Mouse (Mus musculus): ENCODE measurements at regions not wholly inside any gene's neighbourhood (a gene's known extent, or its start where the extent isn't known, plus 50 kb on each side); places are given as distances from the start of the nearest gene placed in this dataset.
A peak's percentile ranks its signal among the peaks of the same experiment; 100 is the strongest.
"Not testable (repeated sequence)": the region's sequence is repeated elsewhere in the genome, so short reads cannot be mapped to it uniquely, and the experiment has no call there.

DNA sequence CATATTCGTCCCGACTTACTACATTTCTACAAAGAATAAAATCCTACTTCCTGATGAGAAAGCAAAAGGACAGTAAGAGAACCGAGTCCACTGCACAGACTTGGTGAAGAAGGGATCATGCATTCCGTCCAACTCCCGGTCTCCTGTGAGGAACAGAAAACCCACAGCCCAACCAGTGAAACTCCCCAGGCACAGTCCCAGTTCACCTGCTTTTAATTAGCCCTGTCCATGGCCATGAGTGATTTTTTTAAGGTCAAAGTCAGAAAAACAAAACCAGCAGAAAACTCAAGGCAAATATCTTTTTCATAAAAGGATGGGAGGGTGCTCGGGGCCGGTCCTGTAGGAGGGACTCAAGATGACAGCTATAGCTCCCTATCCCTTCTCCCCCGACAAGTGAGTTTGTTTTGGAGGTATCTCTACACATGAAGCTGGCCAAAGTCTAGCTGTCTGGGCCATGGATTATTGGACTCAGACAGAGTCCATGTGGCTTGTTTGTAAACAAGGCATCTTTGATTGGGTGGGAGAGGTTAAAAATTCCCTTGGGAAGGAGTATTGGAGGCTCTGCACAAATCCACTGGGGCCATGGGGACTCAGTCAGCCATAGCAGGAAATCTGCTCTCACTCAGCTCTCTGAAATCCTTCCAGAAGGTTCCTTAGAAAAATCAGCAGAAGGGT lies 168.8 kb upstream of the Arid1b start:
- no peak for DNase-seq

DNA sequence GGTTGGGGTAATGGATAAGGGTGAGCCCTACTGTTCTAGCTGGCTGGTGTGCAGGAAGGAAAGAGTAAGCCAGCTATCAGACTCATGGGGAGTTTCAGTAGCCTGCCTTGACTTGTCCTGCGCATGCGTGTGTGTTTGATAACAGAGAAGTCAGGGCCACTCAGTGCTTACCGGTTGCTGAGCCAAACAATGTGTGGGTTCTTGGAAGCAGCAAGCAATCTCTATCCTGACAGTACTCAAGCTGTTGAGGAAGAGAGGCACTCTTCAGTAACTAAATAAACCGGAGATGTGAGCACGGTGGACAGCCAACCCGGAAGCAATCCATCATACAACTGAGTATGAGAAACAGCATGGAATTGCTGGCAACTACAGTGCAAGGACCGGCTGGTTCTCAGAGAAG lies 160.1 kb upstream of the Arid1b start:
- no peak for DNase-seq

DNA sequence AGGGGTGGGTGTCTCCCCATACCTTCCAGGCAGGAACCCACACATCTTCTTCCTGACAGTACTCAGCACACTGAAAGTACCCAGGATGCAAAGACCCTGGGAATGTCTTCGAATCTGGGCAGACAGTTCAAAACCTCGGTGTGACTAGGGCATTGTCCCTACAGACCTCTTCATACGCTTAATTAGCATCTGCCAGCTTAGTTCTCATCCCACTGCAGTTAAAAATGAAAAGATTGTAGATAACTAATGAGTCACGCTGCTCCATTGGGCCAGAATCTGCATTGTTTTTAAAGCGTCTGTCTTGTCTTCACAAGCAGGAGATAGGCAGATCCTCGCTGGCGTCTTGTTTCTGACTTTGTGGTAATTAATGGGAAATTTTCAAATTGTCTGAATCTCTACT lies 159.6 kb upstream of the Arid1b start:
- no peak for DNase-seq

DNA sequence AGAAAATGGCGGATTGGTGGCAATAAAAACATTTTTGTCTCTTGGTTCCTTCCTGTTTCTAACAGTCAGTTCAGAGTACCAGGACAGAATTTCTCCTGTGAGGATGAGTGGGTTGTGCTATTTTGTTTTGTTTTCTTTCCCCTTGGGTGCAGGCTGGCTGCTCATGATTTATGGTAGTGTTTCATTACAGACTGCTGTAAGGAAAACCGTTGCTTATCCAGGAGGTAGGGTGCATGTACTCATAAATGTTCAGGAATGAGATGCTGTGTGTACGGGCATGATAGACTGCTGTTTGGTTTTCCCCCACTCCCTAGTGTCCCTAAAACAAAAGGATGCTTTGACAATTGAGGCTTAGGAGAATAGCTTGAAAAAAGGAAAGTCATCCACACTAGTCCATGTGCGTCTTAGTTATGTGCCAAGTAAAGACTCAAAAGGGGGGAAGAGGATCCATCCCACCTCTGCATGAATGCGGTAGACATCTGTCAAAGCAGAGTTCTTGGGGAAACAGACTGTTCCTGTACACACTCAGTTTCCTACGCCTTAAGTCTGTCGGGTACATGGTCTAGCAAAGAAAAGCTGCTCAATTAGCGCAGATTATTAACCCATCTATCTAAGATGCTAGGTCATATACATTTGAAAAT lies 158.9 kb upstream of the Arid1b start:
- no peak for DNase-seq

DNA sequence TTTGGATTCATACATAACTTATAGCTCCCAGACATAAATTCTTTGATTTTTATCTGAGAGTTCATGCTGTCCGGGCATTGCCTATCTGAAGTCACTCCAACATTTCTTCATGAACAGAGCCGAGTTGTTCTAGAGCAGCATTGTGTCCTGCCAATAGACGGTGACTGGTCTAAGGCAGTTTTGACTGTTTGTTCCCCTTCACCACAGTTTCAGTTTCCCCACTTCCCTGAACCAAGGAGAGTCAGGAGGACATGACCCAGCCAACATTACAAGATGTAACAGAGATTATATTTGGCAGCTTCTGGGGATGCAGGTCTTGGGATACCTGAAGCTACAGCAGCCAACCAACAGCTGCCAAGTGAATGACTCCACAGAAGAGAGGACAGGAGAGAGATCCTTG lies 154.0 kb upstream of the Arid1b start:
- DNase-seq, result no peak

DNA sequence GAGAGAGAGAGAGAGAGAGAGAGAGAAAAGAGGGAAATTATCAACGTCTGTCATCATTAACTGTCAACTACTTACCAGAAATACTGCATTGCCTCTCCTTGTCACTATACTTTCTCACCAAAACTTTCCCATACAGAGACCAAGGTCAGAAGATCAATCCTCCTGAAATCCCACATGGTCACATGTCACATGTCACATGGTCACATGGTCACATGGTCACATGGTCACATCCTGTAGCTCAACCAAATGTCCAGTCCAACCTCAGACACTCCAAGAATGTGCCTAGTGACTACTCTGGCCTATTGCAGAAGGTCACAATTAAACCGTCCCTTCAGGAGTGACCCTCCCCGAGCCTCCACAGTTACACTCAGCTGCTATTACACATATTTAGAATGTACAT lies 135.8 kb upstream of the Arid1b start:
- DNase-seq, result no peak

DNA sequence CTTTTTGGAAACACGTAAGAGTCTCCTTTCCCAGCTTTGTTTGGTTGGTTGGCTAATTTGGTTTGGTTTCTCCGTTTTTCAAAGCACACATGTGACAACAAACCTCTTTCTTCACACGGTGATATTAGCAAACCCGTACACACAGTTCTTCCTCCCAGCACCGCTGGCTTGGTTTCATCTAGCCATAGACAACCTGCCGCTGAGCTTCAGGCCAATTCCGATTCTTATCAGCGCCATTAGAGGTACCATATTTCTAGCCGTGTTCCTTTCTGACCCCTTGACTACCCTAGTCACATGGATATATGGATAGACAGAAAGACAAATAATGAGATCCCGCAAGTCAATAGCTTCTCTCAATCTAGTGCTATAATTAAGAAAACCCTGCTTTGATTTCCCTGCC lies 129.2 kb upstream of the Arid1b start:
- DNase-seq, result no peak

DNA sequence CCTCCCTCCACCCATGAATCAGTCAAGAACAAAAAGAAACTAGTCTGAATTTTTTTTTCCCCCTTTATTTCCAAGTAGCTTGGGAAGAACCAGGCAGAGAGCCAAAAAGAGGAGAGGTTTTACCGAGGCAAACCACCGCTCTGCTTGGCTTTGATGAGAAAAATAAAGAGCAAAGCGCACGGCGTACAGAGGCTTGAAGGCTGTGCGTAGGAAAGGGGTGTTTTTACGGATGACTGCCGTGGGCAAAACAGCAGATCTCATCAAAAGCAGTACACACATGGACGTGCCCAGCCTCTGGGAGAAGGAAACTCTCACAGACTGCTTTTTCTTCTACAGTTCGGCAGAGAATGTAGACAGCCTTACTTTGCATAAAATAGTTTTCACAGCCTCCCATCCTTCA lies 128.5 kb upstream of the Arid1b start:
- DNase-seq, result no peak

DNA sequence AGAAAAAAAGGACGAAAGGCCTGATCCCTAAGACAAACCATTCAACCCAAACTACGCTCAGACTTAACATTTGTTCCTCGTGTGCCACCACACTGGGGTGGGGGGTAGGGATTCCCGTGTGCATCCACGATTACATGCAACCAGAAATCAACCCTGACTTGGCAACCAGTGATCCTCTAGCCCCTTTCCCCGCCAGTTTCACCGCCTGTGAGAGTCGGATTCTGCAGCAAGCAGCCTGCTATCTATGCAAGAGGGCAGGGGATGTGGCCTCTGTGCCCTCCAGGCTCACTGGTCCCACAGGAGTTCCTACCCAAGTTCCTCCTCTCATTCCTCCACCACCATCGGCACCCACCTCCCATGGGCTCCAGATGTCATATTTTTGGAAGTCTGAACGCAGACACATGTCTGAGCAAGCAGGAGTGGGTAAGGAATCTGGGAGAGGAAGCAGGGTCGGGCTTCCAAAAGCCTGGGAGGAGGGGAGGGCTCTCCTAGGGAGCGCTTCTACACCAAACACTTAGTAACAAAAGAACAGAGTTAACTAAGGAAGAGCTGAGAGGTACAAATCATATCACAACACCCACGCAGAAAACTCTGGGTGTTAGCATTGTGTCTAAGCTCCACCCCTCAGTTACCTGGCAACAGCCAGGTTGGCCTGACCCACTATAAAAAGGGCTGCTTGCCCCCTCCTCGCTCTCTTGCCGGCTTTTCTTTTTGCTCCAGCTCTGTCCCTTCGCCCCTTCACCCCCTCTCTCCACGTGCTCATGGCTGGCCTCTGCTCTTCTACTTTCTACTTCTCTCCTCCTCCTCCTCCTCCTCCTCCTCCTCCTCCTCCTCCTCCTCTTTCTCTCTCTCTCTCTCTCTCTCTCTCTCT lies 127.9 kb upstream of the Arid1b start:
- no peak for DNase-seq

DNA sequence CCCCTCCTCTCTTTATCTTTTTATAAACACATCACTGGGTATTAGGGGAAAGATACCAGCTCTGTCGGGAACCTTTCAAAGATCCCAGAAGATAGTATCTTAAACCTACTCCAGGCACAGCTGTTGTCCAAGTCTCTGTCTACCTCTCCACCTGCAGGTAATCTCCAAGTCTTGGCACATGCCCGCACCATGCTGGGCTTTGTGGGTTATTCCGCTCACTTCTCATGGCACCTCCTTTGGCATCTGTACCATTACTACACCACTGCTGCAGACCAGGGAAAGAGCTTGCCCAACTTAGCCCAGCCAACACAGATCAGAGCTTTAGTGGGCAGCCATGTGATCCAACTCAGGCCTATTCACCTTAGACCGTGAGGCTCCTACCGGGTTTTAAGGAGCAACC lies 127.0 kb upstream of the Arid1b start:
- DNase-seq, result no peak

DNA sequence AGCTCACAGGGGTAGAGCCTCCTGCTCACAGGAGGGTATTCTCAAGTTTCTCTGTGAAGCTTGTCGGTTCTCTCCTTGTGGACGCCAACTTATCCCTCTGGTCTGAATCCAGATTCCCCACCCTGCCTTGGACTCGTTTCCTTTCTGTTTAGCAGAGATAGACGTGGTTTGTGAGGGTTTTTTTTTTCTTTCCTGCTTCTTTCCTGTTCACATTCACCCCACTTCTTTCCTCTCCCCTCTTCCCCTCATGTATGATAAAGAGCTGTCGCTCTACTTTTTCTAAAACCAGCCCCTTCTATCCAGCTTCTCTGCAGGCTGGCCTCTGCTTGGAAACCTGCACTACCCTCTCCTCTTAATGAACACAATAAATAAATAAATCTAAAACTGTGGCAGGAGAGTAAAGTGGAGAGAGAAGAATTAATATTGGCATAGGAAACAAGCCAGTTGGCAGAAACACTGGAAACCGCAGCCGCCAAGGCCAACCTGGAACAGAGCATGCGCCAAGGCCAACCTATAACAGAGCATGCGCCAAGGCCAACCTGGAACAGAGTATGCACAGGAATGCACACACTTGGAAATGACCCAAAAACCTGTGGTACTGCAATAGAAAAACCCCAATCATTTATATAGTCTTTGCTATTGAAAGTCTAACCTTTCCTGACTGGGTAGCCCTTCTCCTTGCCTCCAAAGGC lies 126.2 kb upstream of the Arid1b start:
- DNase-seq, result no peak

DNA sequence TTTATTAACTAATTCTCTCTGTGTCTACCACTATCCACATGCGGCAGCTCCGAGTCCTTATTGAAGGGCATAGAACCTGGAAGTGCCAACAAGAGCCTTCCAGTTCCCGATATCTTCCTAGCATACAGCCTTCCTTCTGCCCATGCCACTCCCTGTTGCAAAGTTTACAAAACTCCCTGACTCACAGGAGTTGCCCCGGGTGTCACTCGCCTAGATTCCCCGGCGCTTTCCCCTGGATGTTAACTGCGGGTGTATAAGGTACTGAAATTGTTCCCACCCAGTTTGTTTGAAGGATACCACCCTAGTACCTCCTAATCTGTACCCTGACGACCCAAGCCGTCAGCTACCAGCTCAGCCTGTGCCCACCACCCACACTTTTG lies 125.7 kb upstream of the Arid1b start:
- no peak for DNase-seq

DNA sequence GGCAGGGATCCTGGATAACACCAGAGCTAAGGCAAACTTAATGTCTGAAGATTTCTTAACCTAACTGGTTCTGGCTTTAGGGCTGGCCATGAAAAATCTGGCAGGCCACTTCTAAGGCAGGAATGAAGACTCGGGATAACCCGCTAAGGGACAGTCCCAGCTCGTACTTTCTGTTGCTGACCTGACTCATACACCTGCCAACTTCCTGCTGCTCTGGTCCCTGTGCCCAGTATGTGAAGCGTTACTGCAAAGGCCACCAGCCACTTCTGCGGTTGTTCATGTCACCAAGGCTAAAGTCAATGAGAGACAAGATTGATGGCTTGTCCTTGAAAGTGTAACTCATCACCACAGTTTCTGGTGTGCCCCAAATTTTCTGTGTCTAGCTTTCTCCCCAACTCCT lies 125.3 kb upstream of the Arid1b start:
- DNase-seq, result no peak

DNA sequence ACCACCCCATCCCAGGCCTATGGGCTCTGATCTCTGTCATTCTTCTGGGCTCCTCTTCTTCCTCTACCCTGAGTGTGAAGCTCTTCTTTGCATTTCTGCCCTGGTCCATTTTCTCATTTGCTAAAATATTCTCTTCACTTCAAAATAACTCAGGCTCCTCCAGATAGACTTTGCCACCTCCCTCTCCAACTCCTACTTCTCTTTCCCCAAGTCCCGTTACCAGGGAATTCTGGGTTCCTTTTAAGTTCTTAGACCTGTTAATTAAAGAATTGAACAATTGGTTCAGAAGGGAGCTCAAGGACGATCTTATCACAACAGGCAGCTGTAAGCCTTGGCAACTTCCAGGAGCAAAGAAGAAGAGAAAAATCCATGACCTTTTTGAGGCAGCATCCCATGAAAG lies 122.9 kb upstream of the Arid1b start:
- no peak for DNase-seq

DNA sequence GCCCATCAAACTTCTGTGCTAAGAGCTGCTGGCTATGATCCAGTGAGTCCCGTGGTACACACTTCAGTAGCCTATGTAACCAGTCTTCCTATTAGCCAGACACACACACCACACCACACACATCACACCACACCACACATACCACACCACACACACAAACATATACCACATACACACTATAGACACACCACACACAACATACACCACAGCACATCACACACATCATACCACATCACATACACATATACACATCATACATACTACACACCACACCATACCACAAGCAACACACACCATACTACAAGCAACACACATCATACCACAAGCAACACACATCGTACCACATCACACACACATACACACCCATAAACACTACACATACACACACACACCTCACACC lies 119.7 kb upstream of the Arid1b start:
- DNase-seq, result no peak

DNA sequence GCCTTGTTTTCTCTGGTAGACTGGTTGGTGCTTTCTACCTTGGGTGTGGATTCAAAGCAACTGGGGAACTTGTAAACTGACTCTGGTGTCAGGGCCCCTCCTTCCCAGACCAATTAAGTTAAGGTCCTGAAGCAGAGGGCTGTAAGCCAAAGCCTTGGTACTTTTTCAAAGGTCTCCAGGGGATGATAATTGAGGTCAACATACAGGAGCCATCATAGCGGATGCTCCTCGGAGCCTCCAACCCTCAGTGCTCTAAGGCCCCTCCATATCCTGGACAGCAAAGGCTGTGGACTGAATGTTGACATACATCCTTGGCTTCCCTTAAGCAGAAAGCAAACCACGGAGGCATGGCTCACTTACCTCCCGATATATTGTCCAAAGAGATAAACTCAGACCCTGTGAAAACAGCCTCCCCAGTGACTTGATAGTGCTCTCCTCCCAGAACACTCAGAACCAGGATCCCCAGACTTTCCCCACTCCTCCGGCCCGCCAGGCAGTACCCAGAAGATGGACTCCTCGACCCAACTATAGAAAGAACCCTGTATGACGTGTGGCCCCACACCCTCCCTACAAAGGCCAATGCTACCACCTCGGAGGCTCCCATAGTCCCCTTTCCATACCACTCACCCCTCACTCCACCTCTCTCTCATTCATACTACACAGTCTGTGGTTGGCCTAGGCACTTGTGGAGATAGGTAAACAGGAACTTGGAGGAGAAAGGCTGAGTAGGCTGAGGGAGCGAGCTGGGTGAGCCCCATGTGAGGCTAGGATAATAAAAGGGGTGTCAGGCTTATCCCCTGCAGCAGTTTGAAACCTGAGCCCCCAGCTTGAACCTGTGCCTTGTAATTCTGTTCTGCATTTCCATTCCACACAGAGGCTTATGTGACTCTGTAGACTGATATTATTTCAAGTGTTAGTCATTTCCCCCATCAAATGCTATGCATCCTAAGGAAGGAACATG lies 118.8 kb upstream of the Arid1b start:
- DNase-seq, result no peak

DNA sequence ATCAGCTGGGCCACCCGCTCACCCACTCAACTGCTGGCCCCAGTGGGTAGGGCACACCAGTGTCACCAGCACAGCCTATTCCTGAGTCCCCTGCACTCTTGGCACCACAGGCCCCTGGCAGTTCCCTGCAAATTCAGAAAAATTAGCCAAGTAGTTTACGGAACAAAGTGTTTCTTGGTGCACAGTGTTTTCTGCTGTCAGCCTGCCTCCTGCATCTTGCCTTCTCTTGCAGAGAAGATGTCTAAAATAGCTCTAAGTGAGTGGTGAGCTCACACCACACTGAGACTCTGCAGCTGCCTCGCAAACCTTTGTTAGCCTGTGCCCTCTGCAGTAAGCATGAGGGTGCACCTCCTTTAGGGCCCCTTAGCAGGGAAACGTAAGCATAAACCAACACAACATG lies 117.7 kb upstream of the Arid1b start:
- DNase-seq, result no peak

DNA sequence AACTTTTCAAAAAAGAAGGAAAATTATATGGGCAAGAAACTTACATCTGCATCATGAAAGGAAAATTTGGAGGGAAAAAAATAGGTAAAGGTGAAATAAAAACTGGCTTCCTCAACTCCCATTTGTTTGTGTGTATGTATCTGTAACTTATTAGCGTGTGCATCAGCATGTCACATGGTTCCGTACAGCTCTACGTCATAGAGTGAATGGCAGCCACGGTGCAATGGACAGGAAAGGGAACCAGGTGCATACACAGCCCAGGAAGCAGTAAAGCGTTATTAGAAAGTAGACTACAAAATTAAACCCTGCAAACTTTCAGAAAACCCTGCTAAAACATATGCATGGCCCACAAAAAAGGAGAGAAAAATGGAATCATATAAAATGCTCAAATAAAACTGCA lies 112.7 kb upstream of the Arid1b start:
- no peak for DNase-seq

DNA sequence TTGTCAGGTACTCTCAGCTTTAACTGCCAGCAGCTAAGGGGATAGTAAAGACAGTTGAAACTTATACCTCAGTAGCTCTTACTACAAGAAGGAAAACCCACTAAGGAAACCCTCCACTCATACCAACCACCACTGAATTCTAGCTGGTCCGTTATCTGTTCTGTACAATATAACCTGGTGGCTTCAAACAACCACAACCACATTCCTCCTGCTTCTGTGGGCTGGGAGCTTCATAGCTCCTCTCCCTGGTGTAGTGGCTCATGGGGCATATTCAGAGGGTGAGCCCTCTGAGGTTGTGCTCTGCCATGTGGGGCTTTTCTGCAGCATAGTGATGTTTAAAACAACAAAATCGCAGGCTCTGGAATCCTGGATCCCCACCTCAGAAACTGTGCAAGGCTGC lies 110.0 kb upstream of the Arid1b start:
- DNase-seq, result no peak

DNA sequence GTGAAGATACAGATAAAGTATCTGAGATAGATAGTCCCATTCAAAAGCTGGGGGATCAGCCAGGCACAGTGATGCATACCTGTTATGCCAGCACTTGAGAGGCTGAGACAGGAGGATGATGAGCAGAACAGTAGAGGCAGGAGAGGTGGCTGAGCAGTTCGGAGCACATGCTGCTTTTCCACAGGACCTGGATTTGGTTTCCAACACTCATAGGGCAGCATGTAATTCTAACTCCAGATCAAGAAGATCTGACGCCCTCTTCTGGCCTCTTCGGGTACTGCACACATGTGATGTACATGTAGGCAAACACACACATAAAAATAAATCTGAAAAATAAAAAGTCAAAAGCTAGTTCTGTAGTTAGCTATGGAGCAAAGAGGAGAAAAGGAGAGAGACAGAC lies 109.4 kb upstream of the Arid1b start:
- DNase-seq, result peak; percentile 47

DNA sequence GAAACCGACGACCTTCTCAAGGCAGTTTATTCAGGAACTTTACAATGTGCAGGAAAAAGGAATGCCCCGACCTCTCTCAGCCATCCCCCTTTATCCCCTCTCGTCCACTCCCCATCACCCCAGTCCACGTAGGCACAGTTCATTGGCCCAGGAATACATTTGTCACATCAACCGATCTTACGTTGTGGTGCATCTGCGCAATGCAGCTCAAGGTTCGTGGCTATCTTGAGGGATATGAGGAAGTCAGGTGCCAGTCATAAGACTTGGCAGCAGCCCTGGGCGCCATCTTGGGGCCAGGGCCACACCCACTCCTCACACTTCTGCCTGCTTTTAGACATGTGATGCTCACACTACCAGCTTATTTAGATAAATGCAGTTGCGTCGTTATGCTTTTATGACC lies 106.8 kb upstream of the Arid1b start:
- DNase-seq, result not testable (repeated sequence)

DNA sequence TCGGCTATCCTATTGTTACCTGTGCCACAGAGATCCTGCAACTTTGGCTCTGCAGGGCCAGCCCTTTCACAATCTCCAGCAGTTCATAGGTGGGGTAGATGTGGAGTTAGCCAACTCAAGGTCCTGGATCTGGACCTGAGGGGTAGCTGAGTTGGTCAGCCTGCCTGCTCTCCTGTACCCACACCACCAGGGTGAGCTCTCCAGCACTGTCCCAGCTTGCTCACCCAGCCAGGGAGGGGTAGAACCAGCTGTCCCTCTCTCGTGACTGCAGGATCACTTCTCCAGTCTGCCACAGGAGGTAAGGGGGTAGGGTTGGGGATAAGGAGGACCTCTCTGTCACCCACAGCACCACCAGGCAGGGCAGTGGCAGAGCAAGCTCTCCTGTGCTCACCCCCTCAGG lies 104.6 kb upstream of the Arid1b start:
- no peak for DNase-seq

All from thymus, postnatal 4 days (tissue).